Mouse (Mus musculus) gastrocnemius, postnatal 4 days (tissue): ENCODE results near the gene Lrp4. TPM values are rescaled to one million over a fixed set of nuclear protein-coding genes. Genes with fewer than 3 reads are reported as not detected.

ENCODE experiments used
- DNase-seq, 2 experiments: peaks; one replicate each; pipeline ENCODE4 v3.0.0; 2021 to 2022; ENCODE audit warnings: low spot score in 2 of 2, mixed read lengths in 2 of 2
- total RNA-seq, 2 experiments: library from RNA; stranded (reverse); gene quantifications; 2 replicates each; pipeline ENCODE4 v1.2.3; 2021

The Lrp4 gene
- total RNA-seq, 2 experiments from 2014 or later: 33.8 to 34.7 TPM

DNA sequence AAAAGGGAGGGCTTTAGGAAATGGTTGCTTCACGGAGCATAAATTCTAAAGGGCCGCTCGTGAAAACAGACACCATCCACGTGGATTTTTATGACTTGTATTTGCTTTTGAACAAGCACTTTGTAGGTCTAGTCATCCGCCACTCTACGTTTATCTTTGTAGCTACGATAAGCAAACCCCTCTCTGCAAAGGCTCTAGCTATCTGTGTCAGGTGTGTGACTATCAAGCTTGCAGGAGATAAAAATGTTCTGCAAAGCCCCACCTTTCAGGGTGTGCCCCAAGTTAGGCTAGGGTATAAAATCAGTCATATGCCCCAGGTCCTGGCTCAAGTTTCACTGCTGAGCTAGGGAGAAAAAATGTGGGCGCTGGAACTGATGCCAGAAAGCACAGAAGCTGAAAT, 4.7 kb upstream of the Lrp4 start:
- DNase-seq: no peak

DNA sequence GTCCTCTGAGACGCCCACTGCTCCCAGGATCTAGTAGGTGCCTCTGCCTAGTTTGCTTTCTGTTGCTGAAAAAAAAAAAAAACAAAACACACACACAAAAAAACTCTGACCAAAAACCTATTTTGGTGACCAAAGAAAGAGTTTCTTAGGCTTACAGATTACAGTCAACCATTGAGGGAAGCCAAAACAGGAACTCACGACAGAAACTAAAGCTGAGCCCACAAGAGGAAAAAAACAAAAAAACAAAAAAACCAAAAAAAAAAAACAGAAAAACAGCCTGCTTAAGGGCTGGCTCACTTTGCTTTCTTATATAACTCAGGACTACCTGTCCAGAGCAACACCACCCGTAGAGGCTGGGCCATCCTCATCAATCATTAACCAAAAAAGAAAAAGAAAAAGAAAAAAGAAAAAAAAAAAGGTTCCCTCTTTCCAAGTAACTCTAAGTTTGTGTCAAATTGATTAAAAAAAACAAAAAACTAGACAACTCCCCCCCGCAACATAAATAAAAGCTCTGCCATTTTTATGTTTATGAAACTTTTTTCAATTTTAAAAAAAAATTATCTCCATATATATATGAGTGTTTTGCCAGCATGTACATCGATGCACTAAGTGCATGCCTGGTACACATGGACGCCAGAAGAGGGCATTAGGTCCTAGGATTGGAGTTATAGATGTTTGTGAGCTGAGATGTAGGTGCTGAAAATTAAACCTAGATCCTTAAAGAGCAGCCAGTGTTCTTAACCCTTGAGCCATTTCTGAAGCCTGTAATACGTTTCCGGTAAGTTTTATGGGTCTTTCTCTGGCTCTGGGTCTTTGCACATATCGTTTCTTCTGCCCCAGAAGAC, 3.9 kb upstream of the Lrp4 start:
- DNase-seq: no peak

DNA sequence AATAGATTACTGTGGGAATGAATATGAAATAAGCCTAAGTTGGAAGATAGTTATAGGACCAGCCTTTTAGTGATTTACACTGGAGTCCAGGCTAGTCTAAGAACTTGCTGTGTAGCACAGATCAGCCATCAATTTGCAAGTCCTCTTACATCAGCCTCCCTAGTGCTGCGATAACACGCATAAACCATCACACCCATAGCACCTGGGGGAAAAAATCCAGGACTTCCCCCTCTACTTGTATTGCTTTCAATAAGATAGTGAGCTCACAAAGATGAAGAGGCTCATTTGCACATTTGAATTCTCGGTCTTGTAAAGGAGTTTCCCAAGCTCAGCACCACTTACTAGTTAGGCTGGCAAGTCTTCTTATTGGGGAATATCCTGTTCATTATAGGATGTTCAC, 2.9 kb upstream of the Lrp4 start:
- no peak for DNase-seq

DNA sequence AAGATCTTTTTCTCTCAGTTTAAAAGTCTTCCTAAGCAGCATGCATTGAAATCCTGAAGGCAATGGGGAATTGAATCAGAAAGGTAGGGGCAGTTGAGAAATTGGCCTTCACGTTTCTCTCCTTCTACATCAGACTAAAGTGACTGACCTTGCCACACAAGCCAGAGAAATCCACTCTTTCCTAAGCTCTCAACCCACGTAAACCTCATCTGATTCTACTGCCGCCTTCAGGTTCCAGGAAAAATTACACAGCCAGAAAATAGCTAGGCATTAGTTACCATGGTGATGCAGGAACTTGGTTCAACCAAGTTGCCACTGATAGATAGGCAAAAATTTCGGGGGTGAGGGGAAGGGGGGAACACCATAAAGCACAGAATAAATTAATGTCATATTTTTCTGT, 1.5 kb upstream of the Lrp4 start:
- no peak for DNase-seq

DNA sequence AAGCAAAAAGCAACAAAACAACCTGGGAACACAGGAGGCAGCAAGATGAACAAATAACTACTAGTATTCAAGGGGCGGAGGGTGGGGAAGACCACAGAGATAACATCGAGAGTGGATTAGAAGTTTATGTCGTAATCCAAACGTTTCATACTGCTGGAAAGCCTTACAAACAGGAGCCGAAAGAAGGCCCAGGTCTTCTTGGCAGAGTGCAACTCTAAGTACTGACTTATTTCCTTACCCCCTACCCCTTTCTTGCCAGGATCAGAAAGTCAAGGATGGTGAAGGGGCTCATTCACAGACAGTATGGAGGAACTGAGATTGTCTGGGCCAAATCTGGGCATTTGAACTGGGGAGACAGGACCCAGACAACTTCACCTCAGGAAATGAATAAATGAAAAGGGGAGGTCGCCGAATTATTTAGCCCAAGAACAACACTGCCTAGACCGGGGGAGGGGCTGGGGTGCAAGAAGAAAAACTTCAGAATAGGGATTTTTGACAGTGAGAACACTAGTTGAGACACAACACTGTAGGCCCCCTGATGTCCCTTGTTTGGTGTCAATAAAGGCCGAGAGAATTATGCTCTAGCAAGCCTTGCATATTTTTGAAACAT, 715 bp upstream of the Lrp4 start:
- no peak for DNase-seq

DNA sequence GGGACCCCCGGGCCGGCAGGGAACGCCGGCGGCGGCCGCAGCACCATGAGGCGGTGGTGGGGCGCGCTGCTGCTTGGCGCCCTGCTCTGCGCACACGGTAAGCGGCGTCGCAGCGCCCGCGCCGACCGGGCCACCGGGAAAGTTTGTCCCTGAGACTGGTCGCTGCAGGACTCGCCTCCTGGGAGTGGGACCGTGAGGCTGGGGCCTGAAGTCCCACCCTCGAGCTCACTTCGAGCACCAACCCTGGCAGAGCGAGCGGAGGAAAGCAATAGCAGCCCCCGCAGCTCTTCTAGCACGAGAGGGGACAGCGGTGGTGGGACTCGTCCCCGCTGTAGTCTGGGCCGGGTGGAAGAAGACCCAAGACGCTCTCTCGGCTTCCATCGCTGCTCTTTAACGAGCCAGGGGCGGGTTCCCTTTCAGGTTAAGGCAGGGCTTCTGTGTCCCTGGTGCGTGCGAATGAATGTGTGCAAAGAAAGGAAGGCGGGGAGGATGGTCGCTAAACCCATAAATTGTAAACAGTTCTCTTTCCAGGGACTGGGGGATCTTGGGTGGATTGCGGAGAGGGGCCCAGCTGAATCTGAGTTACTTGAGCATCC, 443 bp downstream of the Lrp4 start:
- peak in 1 of 2 experiments; percentile 47 for DNase-seq

DNA sequence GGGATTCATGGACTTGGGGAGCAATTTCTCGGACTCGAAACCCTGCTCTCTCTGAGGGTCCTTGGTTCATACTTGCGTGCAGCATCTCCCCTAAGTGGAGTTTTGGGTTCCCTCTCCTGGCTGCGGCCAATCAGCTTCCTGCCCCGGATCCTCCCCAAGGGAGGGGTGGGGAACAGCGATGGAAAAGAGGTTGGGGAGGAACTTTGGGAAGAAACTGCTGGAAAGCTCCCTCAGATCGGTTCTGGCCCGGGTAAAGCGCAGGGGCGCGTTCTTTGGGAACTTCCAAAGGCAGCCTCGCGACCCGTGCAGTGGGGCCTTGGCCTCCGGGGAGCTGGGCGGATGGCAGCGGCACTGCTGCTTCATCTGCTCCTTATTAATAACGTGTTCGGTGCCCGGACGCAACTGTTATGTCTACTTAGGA, 951 bp downstream of the Lrp4 start:
- peak in 1 of 2 experiments; percentile 68 for DNase-seq

DNA sequence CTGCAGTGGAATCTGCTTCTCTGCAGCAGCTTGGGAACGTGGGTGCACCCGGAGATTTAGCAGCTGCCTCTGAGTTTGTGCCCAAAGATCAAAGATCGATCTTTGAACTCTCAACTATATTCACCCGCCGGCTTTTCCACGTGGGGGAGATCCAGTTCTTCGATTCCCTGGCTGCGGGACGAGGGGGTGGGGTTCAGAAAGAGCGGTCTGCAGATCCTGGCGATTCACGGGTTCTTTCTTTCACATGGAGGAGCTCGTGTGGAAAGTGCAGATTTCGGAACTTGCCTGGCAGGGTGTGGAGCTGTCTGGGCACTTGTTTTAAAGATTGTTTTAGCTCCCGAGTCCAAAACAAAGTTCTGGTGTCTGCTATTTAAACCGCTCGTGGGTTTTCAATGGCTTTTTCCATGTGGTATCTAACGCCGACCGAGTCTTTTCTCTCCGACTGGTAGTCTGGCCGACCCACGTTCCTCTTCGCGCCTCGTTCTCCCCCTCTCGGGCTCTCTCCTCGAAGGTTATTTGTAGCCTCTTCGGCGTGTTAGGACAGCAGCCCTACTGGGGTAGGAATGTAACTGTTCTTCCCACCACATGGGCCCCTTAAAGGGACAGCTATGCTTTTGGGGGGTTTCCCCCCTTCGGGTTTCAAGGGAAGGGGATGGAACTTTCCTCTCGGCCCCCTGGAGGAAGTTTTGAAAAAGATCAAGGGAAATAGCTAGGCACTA, 1.5 kb downstream of the Lrp4 start:
- DNase-seq: peak in 1 of 2 experiments; percentile 53

DNA sequence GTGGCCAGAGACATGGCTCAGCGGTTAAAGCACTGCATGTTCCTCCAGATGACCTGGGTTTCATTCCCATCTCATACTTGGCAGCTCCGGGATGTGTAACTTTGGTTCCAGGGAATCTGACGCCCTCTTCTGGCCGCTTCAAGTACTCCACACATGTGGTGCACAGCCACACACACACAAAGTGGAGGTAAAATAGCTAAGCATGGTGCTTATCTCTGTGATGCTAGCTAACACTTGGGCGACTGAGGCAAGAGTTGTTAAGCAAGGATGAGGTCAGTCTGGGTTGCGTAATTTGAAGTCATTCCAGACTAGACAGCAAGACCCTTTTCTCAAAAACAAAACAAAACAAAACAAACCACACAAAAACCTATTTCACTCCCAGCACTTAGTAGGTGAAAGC, 2.8 kb downstream of the Lrp4 start:
- DNase-seq: no peak

DNA sequence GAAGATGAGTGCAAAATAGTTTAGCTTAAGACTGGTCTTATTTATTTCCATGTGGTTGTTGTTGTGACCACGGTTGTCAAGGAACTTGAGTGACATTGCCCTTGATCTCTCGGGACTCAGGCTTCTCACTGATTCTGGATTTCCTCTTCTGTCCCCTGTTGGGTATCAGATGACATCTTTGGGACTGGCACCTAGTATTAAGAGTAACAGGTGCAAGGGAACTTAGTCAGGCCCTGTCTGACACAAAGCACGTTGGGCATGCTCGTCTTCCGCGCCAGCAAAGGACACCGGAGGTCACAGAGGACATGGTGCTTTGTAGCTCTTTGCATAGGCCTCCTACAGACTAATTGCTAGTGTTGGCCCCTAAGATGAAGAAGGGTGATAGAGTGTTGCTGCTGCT, 3.5 kb downstream of the Lrp4 start:
- no peak for DNase-seq

DNA sequence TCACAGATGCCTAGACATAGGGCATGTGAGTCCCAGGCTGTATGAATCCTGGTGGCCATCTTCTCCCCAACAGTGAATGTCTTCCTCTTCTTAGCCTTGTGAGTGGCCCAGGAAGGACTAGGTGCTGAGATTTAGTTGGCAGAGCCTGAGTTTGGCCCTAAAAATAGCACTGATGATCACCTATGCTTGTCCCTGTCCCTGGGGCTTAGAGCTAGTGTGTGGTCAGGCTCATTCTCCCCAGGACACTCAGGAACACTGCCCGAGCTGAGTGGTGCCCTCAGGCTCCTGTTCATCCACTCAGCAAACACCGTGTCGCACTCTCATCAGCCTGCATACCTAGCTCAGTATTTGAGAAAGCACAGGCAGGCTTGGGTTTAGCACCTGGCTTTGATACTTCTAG, 4.0 kb downstream of the Lrp4 start:
- no peak for DNase-seq

DNA sequence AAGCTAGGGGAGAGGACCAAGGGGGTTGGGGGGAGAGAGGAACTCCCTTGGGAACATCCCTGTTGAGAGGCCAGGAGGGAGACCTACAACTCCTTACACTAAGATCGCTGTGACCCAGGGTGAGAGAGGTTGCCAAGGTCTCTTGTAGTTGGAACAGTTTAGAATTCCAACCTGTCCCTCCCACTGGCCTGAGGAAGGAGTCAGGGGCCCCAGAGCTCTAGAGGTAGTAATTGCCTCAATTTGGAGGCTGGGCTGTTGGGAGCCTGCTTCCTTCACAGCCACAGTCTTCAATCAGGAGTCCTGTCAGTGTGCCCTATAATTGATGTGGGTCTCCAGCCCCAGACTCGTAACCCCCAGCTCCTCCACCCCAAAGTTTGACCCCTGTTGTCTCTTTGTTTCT, 4.9 kb downstream of the Lrp4 start:
- DNase-seq: no peak

DNA sequence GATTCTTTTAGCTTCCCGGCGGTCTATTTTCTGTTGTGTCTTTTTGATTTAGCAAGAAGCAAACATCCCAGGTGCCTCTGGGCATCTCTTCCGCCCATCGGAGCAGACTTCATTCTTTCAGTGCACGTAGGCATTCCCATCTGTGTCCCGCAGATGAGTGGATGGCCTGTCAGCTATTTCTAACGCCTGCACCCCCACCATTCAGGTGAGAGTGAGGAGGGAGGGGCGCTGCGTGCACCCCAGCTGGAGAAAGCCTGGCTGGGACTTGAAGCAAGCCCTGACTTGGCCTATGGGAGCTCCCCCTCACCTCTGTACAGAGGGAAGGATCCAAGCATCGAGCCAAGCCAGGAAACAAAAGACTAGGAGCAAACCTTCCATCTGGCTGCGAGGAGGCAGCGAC, 5.4 kb downstream of the Lrp4 start:
- no peak for DNase-seq

DNA sequence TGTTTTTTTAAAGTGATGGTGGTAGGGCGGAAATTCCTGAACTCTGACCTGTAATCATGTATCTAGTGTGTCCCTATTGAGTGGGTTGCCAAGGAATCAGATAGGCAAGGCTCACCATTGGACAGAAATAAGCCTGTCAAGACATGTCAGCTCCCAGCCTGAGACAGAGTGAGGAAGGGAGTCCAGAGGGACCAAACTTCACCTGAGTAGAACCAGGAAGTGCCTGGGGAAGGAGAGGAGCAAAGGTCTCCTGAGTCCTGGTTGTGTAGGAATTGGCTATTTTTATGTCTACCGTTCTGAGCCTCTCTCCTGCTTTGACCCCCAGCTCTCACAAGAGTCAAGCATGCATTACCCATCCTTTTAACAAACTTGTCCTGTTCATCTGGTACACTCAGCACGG, 8.6 kb downstream of the Lrp4 start:
- no peak for DNase-seq

DNA sequence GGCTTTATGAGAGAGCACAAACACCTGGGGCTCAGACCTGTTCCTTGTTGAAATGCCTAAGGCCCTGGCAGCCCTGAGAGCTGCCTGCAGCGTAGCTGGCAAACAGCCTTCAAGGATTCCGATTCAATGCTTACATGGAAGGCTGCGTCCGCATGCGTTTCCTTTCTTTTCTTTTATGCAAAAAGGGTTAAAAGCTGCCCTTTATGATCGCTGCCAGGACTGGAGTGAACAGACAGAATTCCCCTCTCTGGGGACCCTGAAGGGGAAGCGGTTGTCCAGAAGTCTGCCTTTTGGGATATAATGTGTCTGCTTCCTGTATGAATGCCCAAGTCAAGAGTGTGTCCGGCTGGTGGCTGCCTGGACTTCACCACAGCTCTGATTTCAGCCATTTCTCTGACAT, 10.3 kb downstream of the Lrp4 start:
- no peak for DNase-seq

DNA sequence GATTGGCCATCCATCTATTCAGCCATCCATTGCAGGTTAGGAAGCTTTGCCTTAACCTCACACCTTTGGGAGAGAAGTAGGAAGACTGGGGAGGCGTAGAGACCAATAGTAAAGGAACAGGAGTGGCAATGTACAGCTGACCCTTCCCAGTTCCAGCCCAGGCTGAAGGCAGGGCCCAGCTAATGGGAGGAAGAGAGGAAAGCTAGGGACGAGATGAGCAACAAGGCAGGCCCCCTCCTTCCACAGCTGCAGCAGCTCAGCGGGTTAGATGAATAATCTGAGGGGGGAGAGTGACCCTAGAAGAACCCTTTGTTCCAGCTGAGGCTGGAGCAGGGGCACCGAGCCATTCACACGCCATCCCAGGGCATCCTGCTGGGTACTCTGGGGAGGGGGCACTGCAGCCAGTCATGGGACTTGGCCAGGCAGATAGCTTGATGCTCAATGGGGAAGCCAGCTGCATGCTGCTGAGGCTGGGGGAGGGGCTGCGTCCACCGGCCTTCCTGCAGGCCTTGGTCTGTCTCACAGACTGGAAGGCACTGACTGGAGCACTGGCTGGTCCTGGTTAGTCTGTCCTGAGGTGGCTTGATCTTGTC, 12.8 kb downstream of the Lrp4 start:
- no peak for DNase-seq

DNA sequence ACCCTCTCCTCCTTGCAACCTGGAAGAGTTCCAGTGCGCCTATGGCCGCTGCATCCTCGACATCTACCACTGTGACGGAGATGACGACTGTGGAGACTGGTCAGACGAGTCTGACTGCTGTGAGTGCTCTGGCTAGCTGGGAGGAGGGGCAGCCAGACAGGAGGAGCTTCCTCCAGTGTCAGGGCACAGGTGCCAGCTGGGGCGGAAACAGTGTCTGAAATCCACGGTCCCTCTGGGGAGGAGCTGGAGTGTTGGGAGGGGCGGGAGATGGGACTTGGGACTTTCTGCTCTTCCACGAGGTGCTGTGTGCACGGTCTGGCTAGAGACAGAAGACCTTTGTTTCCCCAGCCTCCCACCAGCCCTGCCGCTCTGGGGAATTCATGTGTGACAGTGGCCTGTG, 17.0 kb downstream of the Lrp4 start:
- no peak for DNase-seq

DNA sequence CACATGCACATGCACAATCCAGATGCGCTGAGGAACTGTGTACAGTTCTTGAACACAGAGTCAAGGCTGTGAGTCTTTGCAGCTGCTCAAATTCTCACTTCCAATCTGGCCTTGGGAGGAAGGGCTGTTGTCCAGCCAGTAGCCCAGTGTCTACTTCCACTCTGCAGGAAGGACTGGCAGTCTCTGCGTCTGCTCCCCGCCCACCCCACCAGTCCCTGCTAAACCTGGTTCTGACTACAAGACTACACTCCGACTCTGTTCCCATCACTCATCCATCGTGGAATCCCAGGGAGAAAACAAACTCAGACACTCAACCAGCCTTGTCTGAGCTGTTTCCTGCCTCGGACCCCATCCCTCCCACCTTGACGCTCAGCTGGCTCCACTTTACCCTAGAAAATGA, 18.5 kb downstream of the Lrp4 start:
- DNase-seq: no peak

DNA sequence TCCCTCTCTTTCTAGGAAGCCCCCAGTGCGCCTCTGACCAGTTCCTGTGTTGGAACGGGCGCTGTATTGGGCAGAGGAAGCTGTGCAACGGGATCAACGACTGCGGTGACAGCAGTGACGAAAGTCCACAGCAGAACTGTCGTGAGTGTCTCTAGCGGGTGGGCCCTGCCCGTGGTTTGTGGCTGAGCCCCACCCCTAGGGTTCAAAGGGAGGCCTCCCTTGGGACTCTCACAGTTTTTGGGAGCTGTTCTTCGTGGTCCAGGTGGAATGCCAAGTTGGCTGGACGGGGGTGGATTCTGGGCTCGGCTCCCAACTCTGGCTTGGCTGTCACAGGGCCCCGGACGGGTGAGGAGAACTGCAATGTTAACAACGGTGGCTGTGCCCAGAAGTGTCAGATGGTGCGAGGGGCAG, 18.9 kb downstream of the Lrp4 start:
- DNase-seq: peak in 1 of 2 experiments; percentile 51

DNA sequence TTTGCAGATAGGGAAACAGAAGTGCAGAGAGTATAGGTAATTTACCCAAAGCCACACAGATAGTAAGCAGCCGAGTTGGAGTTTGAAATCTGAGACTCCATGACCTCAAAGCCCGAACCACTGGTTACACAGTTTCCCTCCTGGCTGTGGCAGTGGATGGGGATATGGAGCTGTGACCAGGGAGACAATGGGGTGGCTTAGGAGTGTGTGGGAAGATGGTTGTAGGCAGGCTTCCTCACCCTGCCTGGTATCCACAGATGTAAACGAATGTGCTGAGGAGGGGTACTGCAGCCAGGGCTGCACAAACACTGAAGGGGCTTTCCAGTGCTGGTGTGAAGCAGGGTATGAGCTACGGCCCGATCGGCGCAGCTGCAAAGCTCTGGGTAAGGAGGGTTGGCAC, 19.5 kb downstream of the Lrp4 start:
- no peak for DNase-seq

DNA sequence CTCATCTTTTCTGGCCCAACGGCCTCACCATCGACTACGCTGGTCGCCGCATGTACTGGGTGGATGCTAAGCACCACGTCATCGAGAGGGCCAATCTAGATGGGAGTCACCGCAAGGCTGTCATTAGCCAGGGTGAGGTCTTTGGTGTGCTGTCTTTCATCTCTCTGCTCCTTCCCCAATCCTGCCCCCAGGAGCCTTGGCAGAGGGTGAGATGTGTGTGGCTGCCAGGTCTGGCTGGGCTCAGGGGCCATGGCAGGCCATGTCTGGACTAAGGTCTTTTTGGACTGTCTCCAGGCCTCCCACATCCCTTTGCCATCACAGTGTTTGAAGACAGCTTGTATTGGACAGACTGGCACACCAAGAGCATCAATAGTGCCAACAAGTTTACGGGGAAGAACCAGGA, 23.1 kb downstream of the Lrp4 start:
- no peak for DNase-seq
